In the genomic region with DNA sequence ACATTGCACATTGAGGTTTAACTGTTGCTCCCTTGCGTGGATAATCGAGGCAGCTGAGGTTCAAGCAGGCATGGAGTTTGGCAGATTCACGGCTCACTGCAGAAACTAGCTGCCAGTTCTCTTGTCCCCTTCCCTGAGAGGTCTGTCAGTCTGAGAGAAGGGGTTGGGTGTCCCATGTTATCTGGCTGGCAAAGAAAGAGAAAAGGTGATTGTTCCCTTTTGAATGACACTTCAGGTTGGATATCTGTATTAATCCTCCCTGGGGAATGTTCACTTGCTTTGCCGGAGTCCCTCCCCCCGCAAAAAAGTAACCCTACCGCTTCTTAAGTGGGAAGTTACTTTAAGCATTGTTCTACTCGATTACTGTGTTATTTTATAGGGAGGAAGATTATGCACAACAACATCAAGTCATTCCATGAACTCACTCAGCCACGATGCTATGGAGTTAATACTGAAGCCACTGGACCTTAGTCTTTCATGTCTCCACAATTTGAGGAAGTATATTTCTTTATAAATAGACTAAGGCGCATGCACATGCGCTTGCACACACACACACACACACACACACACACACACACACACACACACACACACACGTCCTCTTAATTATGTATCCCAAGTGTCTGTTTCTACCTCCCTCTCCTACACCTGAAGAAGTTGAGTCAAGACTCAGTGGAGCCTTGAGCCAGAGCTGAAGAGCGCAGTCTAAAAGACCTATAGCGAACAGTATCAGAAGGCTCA, we compare ENCODE assay signal across 8 mouse cellular contexts. TPM values are rescaled to one million over a fixed set of nuclear protein-coding genes. Genes with fewer than 3 reads are reported as not detected.
DNase-seq lines count a peak whose midpoint lies in the region; ATAC-seq and TF ChIP-seq lines count a peak whose summit lies in the region.

Gene Dpp4, minus strand, starts transcription at position 151 of the 741 bp plus-strand sequence.

- H3K4me1 ChIP-seq in lung, postnatal 0 days (ENCODE audit: insufficient read depth, low read depth, low read length): peaks cover 4% of the 10 kb centered on the region; the same call in 1 of the 2 replicates
- H3K4me1 ChIP-seq in embryonic facial prominence, embryonic 15.5 days: peaks cover 11% of the 10 kb centered on the region
- H3K4me1 ChIP-seq in limb, embryonic 11.5 days (ENCODE audit: control insufficient read depth, insufficient read depth, low read length): peaks cover 7% of the 10 kb centered on the region; the same call in 1 of the 2 replicates
- peaks cover 8% of the 10 kb centered on the region for H3K4me1 ChIP-seq in small intestine, adult 2 months (ENCODE audit: control insufficient read depth, insufficient read depth, insufficient read length, low read length)

- peak within 1 kb of the TSS; percentile 73 for H3K27ac ChIP-seq in lung, postnatal 0 days (ENCODE audit: low read length)
- H3K27ac ChIP-seq in embryonic facial prominence, embryonic 15.5 days (replicated peaks): no peak within 1 kb of the TSS
- no peak within 1 kb of the TSS for H3K27ac ChIP-seq in limb, embryonic 11.5 days (replicated peaks; ENCODE audit: low read depth, low read length)
- H3K27ac ChIP-seq in small intestine, adult 2 months (ENCODE audit: insufficient read depth, low read depth, low read length): peak within 1 kb of the TSS; percentile 83

- H3K9ac ChIP-seq in lung, postnatal 0 days (replicated peaks; ENCODE audit: low read depth): peak within 1 kb of the TSS; percentile 17; the same call in 1 of the 2 replicates
- 0 out of 2 replicates have a peak within 1 kb of the TSS, but pooled peaks have one; percentile 29 for H3K9ac ChIP-seq in embryonic facial prominence, embryonic 15.5 days
- peak within 1 kb of the TSS; percentile 9 for H3K9ac ChIP-seq in limb, embryonic 11.5 days (ENCODE audit: low read length)

- WGBS in lung, postnatal 0 days: 51% methylated on average over 13 of the region's 13 CpGs
- 51% methylated on average over 13 of the region's 13 CpGs for WGBS in embryonic facial prominence, embryonic 15.5 days
- 61% methylated on average over 13 of the region's 13 CpGs for WGBS in limb, embryonic 11.5 days
- 32% methylated on average over 13 of the region's 13 CpGs for WGBS in small intestine, adult 2 months

- no peak for TF ChIP-seq CTCF in lung, postnatal 0 days (IDR thresholded peaks at IDR 0.05)
- no peak for TF ChIP-seq CTCF in small intestine, adult 2 months (IDR thresholded peaks at IDR 0.05; ENCODE audit: extremely low read depth, insufficient read length, insufficient replicate concordance, low read depth, low read length)

- TF ChIP-seq EP300 in lung, postnatal 0 days (IDR thresholded peaks at IDR 0.05): no peak

- no peaks in the 10 kb centered on the region for H3K9me3 ChIP-seq in lung, postnatal 0 days (ENCODE audit: low read length)
- no peaks in the 10 kb centered on the region for H3K9me3 ChIP-seq in embryonic facial prominence, embryonic 15.5 days (replicated peaks)
- H3K9me3 ChIP-seq in limb, embryonic 11.5 days (ENCODE audit: control insufficient read depth, low read length): no peaks in the 10 kb centered on the region

- no peak for ATAC-seq in lung, postnatal 0 days
- no peak for ATAC-seq in embryonic facial prominence, embryonic 15.5 days (ENCODE audit: insufficient number of reproducible peaks, low FRiP score, low TSS enrichment, low read depth)
- no peak for ATAC-seq in limb, embryonic 11.5 days (ENCODE audit: insufficient number of reproducible peaks, low FRiP score, low TSS enrichment, low read depth)

- H3K4me2 ChIP-seq in lung, postnatal 0 days (replicated peaks; ENCODE audit: low read depth, low read length): peak within 1 kb of the TSS; percentile 75
- peak within 1 kb of the TSS; percentile 84 for H3K4me2 ChIP-seq in embryonic facial prominence, embryonic 15.5 days (replicated peaks)
- peak within 1 kb of the TSS; percentile 52 for H3K4me2 ChIP-seq in limb, embryonic 11.5 days (ENCODE audit: low read depth, severe bottlenecking)

- intact Hi-C loops in left cerebral cortex, postnatal 14 days (cut with DNase I): no loop called here
- intact Hi-C loops in left cerebral cortex, postnatal 25 days (cut with DNase I): no loop called here

- no peaks in the 10 kb centered on the region for H3K36me3 ChIP-seq in lung, postnatal 0 days (ENCODE audit: insufficient read depth, low read length)
- H3K36me3 ChIP-seq in embryonic facial prominence, embryonic 15.5 days: no peaks in the 10 kb centered on the region
- H3K36me3 ChIP-seq in limb, embryonic 11.5 days (ENCODE audit: control insufficient read depth, insufficient read depth, low read length): no peaks in the 10 kb centered on the region
- peaks cover 17% of the 10 kb centered on the region for H3K36me3 ChIP-seq in small intestine, adult 2 months (ENCODE audit: control insufficient read depth, insufficient read depth, low read length)

- no peaks in the 10 kb centered on the region for H3K27me3 ChIP-seq in lung, postnatal 0 days (replicated peaks; ENCODE audit: insufficient read depth, low read length)
- H3K27me3 ChIP-seq in embryonic facial prominence, embryonic 15.5 days: peaks cover 4% of the 10 kb centered on the region
- H3K27me3 ChIP-seq in limb, embryonic 11.5 days (ENCODE audit: control insufficient read depth, insufficient read depth, low read length): peaks cover 7% of the 10 kb centered on the region
- no peaks in the 10 kb centered on the region for H3K27me3 ChIP-seq in small intestine, adult 2 months (ENCODE audit: control insufficient read depth, insufficient read depth, low read length)

- no peak for TF ChIP-seq POLR2A in small intestine, adult 2 months (IDR thresholded peaks at IDR 0.05; ENCODE audit: low read depth, low read length)

- DNase-seq in lung, postnatal 0 days (ENCODE audit: low spot score): no peak
- DNase-seq in lung, postnatal 4 days: no peak
- DNase-seq in limb, embryonic 11.5 days (ENCODE audit: low spot score): no peak
- DNase-seq in left cerebral cortex, postnatal 14 days (ENCODE audit: low spot score in 2 of 2): no peak
- DNase-seq in embryo, embryonic 11 days: no peak
- DNase-seq in left cerebral cortex, postnatal 25 days (ENCODE audit: low spot score in 2 of 2): no peak

- H3K4me3 ChIP-seq in lung, postnatal 0 days (ENCODE audit: low read depth, low read length): peak within 1 kb of the TSS; percentile 42
- H3K4me3 ChIP-seq in embryonic facial prominence, embryonic 15.5 days (replicated peaks): peak within 1 kb of the TSS; percentile 44
- H3K4me3 ChIP-seq in limb, embryonic 11.5 days (ENCODE audit: low read depth, low read length): peak within 1 kb of the TSS; percentile 29
- H3K4me3 ChIP-seq in small intestine, adult 2 months (ENCODE audit: low read depth, low read length): peak within 1 kb of the TSS; percentile 74

RNA-seq across cellular contexts. Expression of gene Dpp4, which starts in this region (rescaled TPM):
- 41.8 and 44.1 TPM in 2 replicates for polyA plus RNA-seq in lung, postnatal 0 days (2015; fragmentation: Nextera tagmentation; extraction: Ambion mirVana)
- 9.1 and 11.1 TPM in 2 replicates for polyA plus RNA-seq in embryonic facial prominence, embryonic 15.5 days (2015; fragmentation: Nextera tagmentation; extraction: Ambion mirVana)
- polyA plus RNA-seq in limb, embryonic 11.5 days (2014; fragmentation: Nextera tagmentation; extraction: Ambion mirVana): 0.19 and 0.27 TPM in 2 replicates
- polyA plus RNA-seq in small intestine, adult 2 months (2012; rRNA removed): 12.8 and 77.5 TPM in 2 replicates
- 1 to 10 TPM; 3.4 TPM for total RNA-seq in left cerebral cortex, postnatal 14 days (2021)
- total RNA-seq in left cerebral cortex, postnatal 25 days (2021): 1 to 10 TPM; 2.2 to 2.4 TPM

Comparison
In these comparisons a context has a peak if more than half of its experiments do, and no peak if none do; other contexts are left out.
1. H3K27ac ChIP-seq: peak in lung, postnatal 0 days (single experiment) and small intestine, adult 2 months (single experiment); none in embryonic facial prominence, embryonic 15.5 days (single experiment) and limb, embryonic 11.5 days (single experiment).
2. Peak in every context shown above with its lines, with median percentiles within 50 percentile points of each other: H3K4me2 ChIP-seq, H3K4me3 ChIP-seq and H3K9ac ChIP-seq.